Mouse (Mus musculus): Measurements from ENCODE around the gene Far1. TPM values are rescaled to one million over a fixed set of nuclear protein-coding genes. Genes with fewer than 3 reads are reported as not detected.

The Far1 gene
- polyA plus RNA-seq (2016; fragmentation: Nextera tagmentation; extraction: Ambion mirVana), result 93.4 and 97.3 TPM in 2 replicates

DNA sequence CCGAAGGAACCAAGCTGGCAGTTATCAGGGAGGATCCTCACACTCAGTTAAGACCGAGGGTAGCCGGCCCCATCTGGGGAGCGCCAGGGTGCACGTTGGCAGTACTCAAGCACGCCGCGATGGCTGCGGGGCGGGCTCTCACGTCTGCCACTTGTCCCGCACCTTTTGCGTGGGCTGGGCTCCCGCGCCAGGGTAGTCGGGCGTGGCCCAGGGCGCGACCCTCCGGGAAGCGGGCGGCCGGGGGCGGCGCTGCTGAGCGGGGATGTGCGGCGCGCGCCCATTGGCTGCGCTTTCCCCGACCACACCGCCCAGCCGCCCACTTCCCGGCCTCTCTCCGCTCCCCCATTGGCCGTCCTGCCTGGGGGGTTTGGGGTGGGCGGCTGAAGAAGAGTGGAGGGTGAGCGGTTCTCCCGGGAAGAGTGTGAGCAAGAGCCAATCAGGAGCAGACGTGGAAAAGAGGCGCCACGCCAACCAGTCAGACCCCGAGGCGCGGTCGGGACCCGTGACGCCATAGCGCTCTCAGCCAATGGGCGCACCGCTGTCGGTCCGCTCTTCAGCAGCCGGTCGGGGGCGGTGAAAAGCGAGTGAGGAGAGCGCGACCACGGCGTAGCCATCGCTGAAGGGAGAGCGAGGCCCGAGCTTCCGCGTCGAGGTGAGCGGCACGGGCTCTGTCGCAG, at the start of gene Far1:
Far1 (plus strand) TSS at position 549 of the 677 bp plus-strand sequence.
- Histone ChIP-seq H3K4me2 (replicated peaks) (peak within 1 kb of the TSS; percentile 89), H3K4me1 (peaks cover 21% of the 10 kb centered on the region), H3K36me3 (no peaks in the 10 kb centered on the region), H3K9me3 (replicated peaks) (no peaks in the 10 kb centered on the region), H3K27ac (peak within 1 kb of the TSS; percentile 94), H3K9ac (peak within 1 kb of the TSS; percentile 95), H3K27me3 (peaks cover 9% of the 10 kb centered on the region; the same call in 1 of the 2 replicates), H3K4me3 (peak within 1 kb of the TSS; percentile 90)
- ATAC-seq (ENCODE audit: low FRiP score), result peak; percentile 100
- under 1% methylated on average over 66 of the region's 71 CpGs for WGBS

- 82% methylated on average over 3 of the region's 3 CpGs for WGBS
- no peak overlapping the region for H3K27ac ChIP-seq
- H3K4me2 ChIP-seq (replicated peaks), result no peak overlapping the region
- H3K36me3 ChIP-seq, result no peaks in the 10 kb centered on the region
- no peak for ATAC-seq (ENCODE audit: low FRiP score)
- no peak overlapping the region for H3K9ac ChIP-seq
- H3K9me3 ChIP-seq (replicated peaks), result no peaks in the 10 kb centered on the region
- no peaks in the 10 kb centered on the region for H3K4me1 ChIP-seq
- H3K27me3 ChIP-seq, result no peaks in the 10 kb centered on the region
- no peak overlapping the region for H3K4me3 ChIP-seq
These were observed 45.3 kb upstream of the Far1 start for GRCm38 (mm10) chr7:113468345-113468744.

GRCm38 (mm10) chr7:113470671-113471070, 43.0 kb upstream of the Far1 start:
- Histone ChIP-seq H3K27ac (no peak overlapping the region), H3K4me3 (no peak overlapping the region), H3K9me3 (replicated peaks) (no peaks in the 10 kb centered on the region), H3K27me3 (no peaks in the 10 kb centered on the region), H3K9ac (no peak overlapping the region), H3K4me1 (no peaks in the 10 kb centered on the region), H3K4me2 (replicated peaks) (no peak overlapping the region), H3K36me3 (no peaks in the 10 kb centered on the region)
- no peak for ATAC-seq (ENCODE audit: low FRiP score)
- 78% methylated on average over 2 of the region's 2 CpGs for WGBS

DNA sequence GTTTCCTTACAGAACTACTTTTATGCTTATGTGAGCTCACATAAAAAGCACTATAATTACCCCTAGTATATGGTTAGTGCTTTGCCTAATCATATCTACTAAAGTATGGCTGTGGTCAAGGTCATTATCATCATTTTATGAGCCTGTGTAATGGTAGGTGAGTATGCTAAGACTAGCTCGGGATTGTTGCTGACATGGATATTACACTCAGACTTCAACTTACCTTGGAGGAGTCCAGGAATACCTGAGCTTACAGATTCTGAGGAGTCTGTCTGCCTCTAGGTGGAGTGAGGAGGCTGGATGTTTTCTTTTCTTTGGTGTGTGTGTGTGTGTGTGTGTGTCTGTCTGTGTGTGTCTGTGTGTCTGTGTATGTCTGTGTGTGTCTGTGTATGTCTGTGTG, 42.0 kb upstream of the Far1 start:
- Histone ChIP-seq H3K9ac (no peak overlapping the region), H3K36me3 (no peaks in the 10 kb centered on the region), H3K9me3 (replicated peaks) (no peaks in the 10 kb centered on the region), H3K4me2 (replicated peaks) (no peak overlapping the region), H3K4me3 (no peak overlapping the region), H3K27ac (no peak overlapping the region), H3K4me1 (no peaks in the 10 kb centered on the region), H3K27me3 (no peaks in the 10 kb centered on the region)
- ATAC-seq (ENCODE audit: low FRiP score), result no peak
- 94% methylated on average over 1 of the region's 1 CpGs for WGBS

- Histone ChIP-seq H3K27ac (no peak overlapping the region), H3K9me3 (replicated peaks) (no peaks in the 10 kb centered on the region)
- 86% methylated on average over 2 of the region's 2 CpGs for WGBS
These were observed 17.8 kb upstream of the Far1 start for GRCm38 (mm10) chr7:113495792-113496191.

GRCm38 (mm10) chr7:113498413-113498812, 15.2 kb upstream of the Far1 start:
- Histone ChIP-seq H3K9ac (no peak overlapping the region), H3K9me3 (replicated peaks) (no peaks in the 10 kb centered on the region), H3K4me1 (no peaks in the 10 kb centered on the region), H3K4me3 (no peak overlapping the region), H3K27me3 (no peaks in the 10 kb centered on the region), H3K4me2 (replicated peaks) (no peak overlapping the region), H3K36me3 (no peaks in the 10 kb centered on the region), H3K27ac (no peak overlapping the region)
- no peak for ATAC-seq (ENCODE audit: low FRiP score)
- 79% methylated on average over 3 of the region's 3 CpGs for WGBS

More at GRCm38 (mm10) chr7:113495792-113496191, 17.8 kb upstream of the Far1 start:
- H3K4me1 ChIP-seq, result no peaks in the 10 kb centered on the region
- no peak for ATAC-seq (ENCODE audit: low FRiP score)
- H3K36me3 ChIP-seq, result no peaks in the 10 kb centered on the region
- H3K9ac ChIP-seq, result no peak overlapping the region
- no peak overlapping the region for H3K4me3 ChIP-seq
- H3K4me2 ChIP-seq (replicated peaks), result no peak overlapping the region
- no peaks in the 10 kb centered on the region for H3K27me3 ChIP-seq

GRCm38 (mm10) chr7:113499821-113500220, 13.8 kb upstream of the Far1 start:
- Histone ChIP-seq H3K4me3 (no peak overlapping the region), H3K27me3 (no peaks in the 10 kb centered on the region), H3K9ac (no peak overlapping the region), H3K27ac (no peak overlapping the region), H3K4me1 (no peaks in the 10 kb centered on the region), H3K36me3 (no peaks in the 10 kb centered on the region), H3K9me3 (replicated peaks) (no peaks in the 10 kb centered on the region), H3K4me2 (replicated peaks) (no peak overlapping the region)
- 87% methylated on average over 6 of the region's 6 CpGs for WGBS
- no peak for ATAC-seq (ENCODE audit: low FRiP score)

GRCm38 (mm10) chr7:113502453-113502852, 11.2 kb upstream of the Far1 start:
- no peak overlapping the region for H3K9ac ChIP-seq

DNA sequence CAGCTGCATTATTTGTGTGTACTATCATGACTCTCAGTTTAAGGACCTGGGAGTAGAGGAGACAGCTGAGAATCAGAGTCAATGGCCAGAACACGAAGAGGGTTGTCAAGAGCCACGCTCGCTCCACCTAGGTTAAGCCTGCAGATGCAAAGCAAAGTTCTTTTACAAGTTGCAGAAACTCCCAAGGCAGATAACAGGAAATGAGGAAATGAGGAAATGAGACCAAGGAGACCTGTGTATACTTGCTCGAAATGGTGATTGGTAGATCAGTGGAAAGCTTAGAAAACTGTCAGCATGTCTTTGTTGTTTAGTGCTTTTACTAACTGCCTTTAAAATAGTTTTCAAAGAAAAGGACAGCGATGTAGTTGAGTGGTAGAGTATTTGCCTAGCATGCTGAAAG, 8.6 kb upstream of the Far1 start:
- ATAC-seq (ENCODE audit: low FRiP score), result no peak
- no peaks in the 10 kb centered on the region for H3K9me3 ChIP-seq (replicated peaks)
- no peak overlapping the region for H3K9ac ChIP-seq
- no peaks in the 10 kb centered on the region for H3K4me1 ChIP-seq
- WGBS, result 76% methylated on average over 5 of the region's 5 CpGs
- no peak overlapping the region for H3K27ac ChIP-seq
- no peaks in the 10 kb centered on the region for H3K36me3 ChIP-seq
- H3K4me3 ChIP-seq, result no peak overlapping the region
- H3K27me3 ChIP-seq, result no peaks in the 10 kb centered on the region
- no peak overlapping the region for H3K4me2 ChIP-seq (replicated peaks)

More at GRCm38 (mm10) chr7:113502453-113502852, 11.2 kb upstream of the Far1 start:
- 75% methylated on average over 3 of the region's 3 CpGs for WGBS
- Histone ChIP-seq H3K27me3 (no peaks in the 10 kb centered on the region), H3K4me3 (no peak overlapping the region), H3K4me1 (no peaks in the 10 kb centered on the region), H3K27ac (no peak overlapping the region), H3K9me3 (replicated peaks) (no peaks in the 10 kb centered on the region), H3K4me2 (replicated peaks) (no peak overlapping the region), H3K36me3 (no peaks in the 10 kb centered on the region)
- no peak for ATAC-seq (ENCODE audit: low FRiP score)

- no peak overlapping the region for H3K4me3 ChIP-seq
- H3K9me3 ChIP-seq (replicated peaks), result no peaks in the 10 kb centered on the region
- H3K9ac ChIP-seq, result no peak overlapping the region
- H3K27ac ChIP-seq, result no peak overlapping the region
- no peak overlapping the region for H3K4me2 ChIP-seq (replicated peaks)
- H3K4me1 ChIP-seq, result no peaks in the 10 kb centered on the region
- no peaks in the 10 kb centered on the region for H3K36me3 ChIP-seq
- 82% methylated on average over 4 of the region's 4 CpGs for WGBS
- H3K27me3 ChIP-seq, result no peaks in the 10 kb centered on the region
- no peak for ATAC-seq (ENCODE audit: low FRiP score)
These were observed 8.1 kb upstream of the Far1 start for GRCm38 (mm10) chr7:113505516-113506045.

DNA sequence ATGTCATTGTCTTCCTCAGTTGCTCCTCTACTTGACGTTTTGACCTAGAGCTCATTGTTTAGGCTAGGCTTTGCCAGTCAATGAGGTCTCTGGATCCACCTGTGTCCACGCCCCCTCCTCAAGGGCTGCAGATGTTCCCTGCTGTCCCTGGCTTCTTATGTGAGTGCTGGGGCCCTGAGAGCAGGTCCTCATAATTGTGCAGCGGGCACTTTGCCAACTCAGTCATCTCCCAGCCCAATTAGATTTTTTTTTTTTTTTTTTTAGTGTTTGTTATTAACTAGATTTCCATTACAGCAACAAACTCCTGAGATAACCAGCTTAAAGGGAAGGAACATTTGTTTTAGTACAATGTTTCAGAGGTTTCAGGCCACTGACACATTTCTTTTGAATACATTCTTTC, 5.8 kb upstream of the Far1 start:
- 65% methylated on average over 3 of the region's 3 CpGs for WGBS
- Histone ChIP-seq H3K4me3 (no peak overlapping the region), H3K4me1 (peaks cover 3% of the 10 kb centered on the region; the same call in 1 of the 2 replicates), H3K9ac (no peak overlapping the region), H3K27ac (no peak overlapping the region), H3K36me3 (no peaks in the 10 kb centered on the region), H3K9me3 (replicated peaks) (no peaks in the 10 kb centered on the region), H3K27me3 (peaks cover 9% of the 10 kb centered on the region; the same call in 1 of the 2 replicates), H3K4me2 (replicated peaks) (no peak overlapping the region)
- no peak for ATAC-seq (ENCODE audit: low FRiP score)

GRCm38 (mm10) chr7:113511396-113511795, 2.2 kb upstream of the Far1 start:
- Histone ChIP-seq H3K4me3 (no peak overlapping the region), H3K4me2 (replicated peaks) (no peak overlapping the region), H3K9ac (no peak overlapping the region), H3K36me3 (no peaks in the 10 kb centered on the region), H3K9me3 (replicated peaks) (no peaks in the 10 kb centered on the region), H3K27ac (no peak overlapping the region), H3K4me1 (peaks cover 21% of the 10 kb centered on the region), H3K27me3 (peaks cover 9% of the 10 kb centered on the region; the same call in 1 of the 2 replicates)
- WGBS, result 81% methylated on average over 3 of the region's 3 CpGs
- no peak for ATAC-seq (ENCODE audit: low FRiP score)
